Mouse (Mus musculus) bone marrow, adult 2 months (tissue): ENCODE measurements around the gene Fgfr2.

Source experiments
- CTCF ChIP-seq: fragments of 200-500 bp; IDR thresholded peaks from 2 replicates; pipeline ENCODE4 v1.5.1; 2011; ENCODE audit warnings: low read length, control low read depth; ENCODE audit not compliant: control insufficient read depth, insufficient read depth
- POLR2A ChIP-seq: fragments of 200-500 bp; IDR thresholded peaks from 2 replicates; pipeline ENCODE4 v1.6.1; 2011; ENCODE audit warnings: low read depth, mild to moderate bottlenecking, control low read depth, low read length, borderline replicate concordance; ENCODE audit not compliant: control insufficient read depth

GRCm38 (mm10) chr7:132227075-132227640 lies 896.0 kb downstream of the Fgfr2 start:
- TF ChIP-seq CTCF (no peak), POLR2A (no peak)
